Mouse (Mus musculus): ENCODE measurements around the gene Eif2ak3.

DNA sequence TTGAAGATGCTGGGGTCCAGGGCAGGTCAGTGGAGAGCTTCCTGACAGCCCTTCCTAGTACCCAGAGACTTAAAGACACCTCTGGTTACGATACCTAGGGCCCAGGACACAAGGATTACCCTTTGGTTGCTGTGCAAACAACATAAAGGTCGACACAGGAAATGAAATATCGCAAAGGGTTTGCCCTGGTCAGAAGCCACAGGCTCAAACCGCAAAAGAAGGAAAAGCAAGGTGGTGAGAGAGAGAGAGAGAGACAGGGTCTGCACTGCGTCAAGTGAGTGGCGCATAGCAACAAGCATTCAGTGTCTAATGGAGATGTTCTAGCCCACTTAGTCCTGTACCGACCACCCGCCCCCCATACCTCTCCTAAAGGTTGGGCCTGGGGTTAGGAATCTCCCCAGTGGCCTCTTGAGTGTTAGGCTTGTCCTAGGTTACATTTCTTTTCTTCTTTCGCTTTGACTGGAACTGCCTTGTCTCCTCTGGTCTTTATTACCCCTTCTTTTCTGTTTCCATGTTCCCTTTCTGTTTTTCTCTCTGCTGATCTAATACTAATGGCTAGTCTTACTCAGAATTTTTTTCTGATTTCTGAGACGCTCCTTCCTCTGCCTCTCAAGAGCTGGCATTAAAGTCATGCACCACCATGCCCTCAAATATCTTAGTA is 13.0 kb upstream of the Eif2ak3 start:
- TF ChIP-seq CTCF (IDR thresholded peaks at IDR 0.05; ENCODE audit: borderline replicate concordance, control insufficient read depth, extremely low read depth, insufficient read depth, low read length, poor library complexity) (no peak), POLR2A (IDR thresholded peaks at IDR 0.05; ENCODE audit: control insufficient read depth, extremely low read depth, insufficient read depth, low read length, poor library complexity) (no peak)

Measured in thymus, adult 2 months (tissue).